Mouse (Mus musculus) thymus, adult 2 months (tissue): Measurements from ENCODE around the gene Tmsb10.

ENCODE experiments used
- CTCF ChIP-seq: fragments of 200-500 bp; IDR thresholded peaks from 2 replicates; pipeline ENCODE4 v1.5.1; 2012; ENCODE audit warnings: mild to moderate bottlenecking, control low read depth, low read length, moderate library complexity, borderline replicate concordance; ENCODE audit not compliant: control insufficient read depth, poor library complexity, insufficient read depth; ENCODE audit errors: extremely low read depth
- POLR2A ChIP-seq: fragments of 200-500 bp; IDR thresholded peaks from 2 replicates; pipeline ENCODE4 v1.6.1; 2012; ENCODE audit warnings: mild to moderate bottlenecking, low read length, control low read depth, moderate library complexity; ENCODE audit not compliant: control insufficient read depth, poor library complexity, insufficient read depth; ENCODE audit errors: extremely low read depth

DNA sequence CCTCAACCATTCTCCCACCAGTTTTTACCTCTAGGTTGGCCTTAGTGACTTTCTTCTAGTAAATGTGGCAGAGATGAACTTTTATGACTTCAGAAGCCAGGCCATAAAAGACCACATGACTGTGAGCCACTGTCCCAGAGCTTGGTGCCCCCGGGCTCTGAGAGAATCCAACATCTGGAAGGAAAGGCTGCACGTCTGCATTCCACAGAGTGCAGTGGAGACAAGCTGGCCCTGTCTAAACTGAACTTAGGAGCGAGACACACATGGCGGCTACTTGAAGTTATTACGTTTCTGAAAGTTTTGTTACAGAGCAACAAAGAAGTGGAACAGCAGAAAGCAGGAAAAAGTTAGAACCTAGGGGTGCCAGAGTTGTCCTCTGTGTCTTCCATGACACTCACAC is 2.1 kb upstream of the Tmsb10 start:
- TF ChIP-seq CTCF (no peak), POLR2A (no peak)
